Mouse (Mus musculus): ENCODE measurements around the gene Fbxl16. TPM values are rescaled to one million over a fixed set of nuclear protein-coding genes. Genes with fewer than 3 reads are reported as not detected.

Gene Fbxl16
- polyA plus RNA-seq, 1 experiment: 5.7 TPM

DNA sequence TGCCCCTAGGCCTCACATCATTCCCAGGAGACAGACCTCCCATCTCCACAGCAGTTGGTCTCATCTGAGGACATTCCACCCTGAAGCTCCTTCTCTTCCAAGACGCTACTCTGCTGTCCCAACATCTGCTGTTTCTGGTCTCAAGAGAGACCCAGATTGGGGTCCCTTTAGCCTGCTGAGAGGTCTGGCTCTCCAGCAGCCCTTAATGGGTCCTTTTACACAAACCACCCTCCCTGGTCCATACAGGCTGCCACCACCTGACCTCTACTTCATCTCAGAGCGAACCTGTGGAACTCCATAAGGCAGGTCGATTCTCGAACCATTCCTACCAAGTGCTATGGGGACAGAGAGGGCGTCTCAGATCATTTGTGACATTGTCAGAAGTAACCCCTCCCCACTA, 857 bp upstream of the Fbxl16 start:
- Histone ChIP-seq H3K36me3 (ENCODE audit: control insufficient read depth, insufficient read depth) (no peaks in the 10 kb centered on the region), H3K27me3 (ENCODE audit: control insufficient read depth, insufficient read depth, insufficient read length) (no peaks in the 10 kb centered on the region), H3K4me3 (ENCODE audit: insufficient read depth, poor library complexity, severe bottlenecking) (no peak overlapping the region), H3K79me2 (ENCODE audit: control insufficient read depth, insufficient read depth) (no peaks in the 10 kb centered on the region), H3ac (ENCODE audit: control insufficient read depth, insufficient read length, low read depth) (no peak overlapping the region), H3K79me3 (ENCODE audit: low read depth) (no peaks in the 10 kb centered on the region)
- no peak for TF ChIP-seq USF1 (IDR thresholded peaks at IDR 0.05; ENCODE audit: low read depth)
- TF ChIP-seq CTCF (IDR thresholded peaks at IDR 0.05; ENCODE audit: control insufficient read depth, insufficient read depth, insufficient read length): no peak
- no peak for TF ChIP-seq FOSL1 (IDR thresholded peaks at IDR 0.05; ENCODE audit: insufficient read depth, low read length, poor library complexity, severe bottlenecking)
- TF ChIP-seq CEBPB (IDR thresholded peaks at IDR 0.05; ENCODE audit: low read depth): no peak
- TF ChIP-seq MYOG (IDR thresholded peaks at IDR 0.05; ENCODE audit: control insufficient read depth, extremely low read depth, insufficient read length): no peak
- no peak for TF ChIP-seq MAX (IDR thresholded peaks at IDR 0.05)
- no peak for TF ChIP-seq MYOD1 (IDR thresholded peaks at IDR 0.05; ENCODE audit: control insufficient read depth, insufficient read length, low read depth)

DNA sequence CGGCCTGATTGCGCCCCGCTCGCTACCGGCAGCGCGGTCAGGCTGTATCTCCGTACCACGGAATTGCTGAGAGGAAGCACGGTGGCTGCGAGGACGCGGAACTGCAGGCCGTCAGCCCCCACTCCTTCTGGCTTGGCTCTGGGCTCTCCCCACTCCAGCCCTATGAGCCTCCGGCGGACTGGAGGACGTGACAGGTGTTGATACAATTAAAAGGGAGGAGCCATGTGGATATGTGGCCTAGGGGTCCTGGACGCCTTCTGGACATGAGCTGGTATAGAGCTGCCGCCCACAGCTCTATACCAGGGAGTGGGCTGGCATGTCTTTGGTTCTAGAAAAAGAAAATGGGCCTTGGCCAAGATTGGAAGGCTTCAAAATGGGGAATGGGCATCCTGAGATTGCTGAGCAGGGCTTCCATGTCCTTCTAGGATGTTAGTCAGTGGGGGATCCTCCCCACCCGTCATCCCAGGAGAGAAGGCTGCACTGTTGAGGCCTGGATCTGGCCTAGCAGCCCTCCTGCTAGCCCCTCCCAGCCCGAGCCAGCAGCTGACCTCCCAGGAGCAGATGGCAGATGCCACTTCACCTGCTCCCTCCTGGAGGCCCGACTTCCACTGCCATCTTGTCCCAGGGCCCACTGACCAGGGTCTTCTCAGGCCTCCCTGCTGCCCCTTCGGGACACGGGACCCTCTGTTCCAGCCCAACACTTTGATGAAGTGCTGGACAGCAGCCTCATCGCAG, 888 bp downstream of the Fbxl16 start:
- Histone ChIP-seq H3ac (ENCODE audit: control insufficient read depth, insufficient read length, low read depth) (peak overlapping the region; percentile 76), H3K79me2 (ENCODE audit: control insufficient read depth, insufficient read depth) (no peaks in the 10 kb centered on the region), H3K79me3 (ENCODE audit: low read depth) (no peaks in the 10 kb centered on the region), H3K27me3 (ENCODE audit: control insufficient read depth, insufficient read depth, insufficient read length) (no peaks in the 10 kb centered on the region), H3K36me3 (ENCODE audit: control insufficient read depth, insufficient read depth) (no peaks in the 10 kb centered on the region), H3K4me3 (ENCODE audit: insufficient read depth, poor library complexity, severe bottlenecking) (peak overlapping the region; percentile 43)
- TF ChIP-seq CEBPB (IDR thresholded peaks at IDR 0.05; ENCODE audit: low read depth) (no peak), CTCF (IDR thresholded peaks at IDR 0.05; ENCODE audit: control insufficient read depth, insufficient read depth, insufficient read length) (no peak), FOSL1 (IDR thresholded peaks at IDR 0.05; ENCODE audit: insufficient read depth, low read length, poor library complexity, severe bottlenecking) (no peak), MAX (IDR thresholded peaks at IDR 0.05) (no peak), USF1 (IDR thresholded peaks at IDR 0.05; ENCODE audit: low read depth) (no peak), MYOG (IDR thresholded peaks at IDR 0.05; ENCODE audit: control insufficient read depth, extremely low read depth, insufficient read length) (no peak), MYOD1 (IDR thresholded peaks at IDR 0.05; ENCODE audit: control insufficient read depth, insufficient read length, low read depth) (no peak)

DNA sequence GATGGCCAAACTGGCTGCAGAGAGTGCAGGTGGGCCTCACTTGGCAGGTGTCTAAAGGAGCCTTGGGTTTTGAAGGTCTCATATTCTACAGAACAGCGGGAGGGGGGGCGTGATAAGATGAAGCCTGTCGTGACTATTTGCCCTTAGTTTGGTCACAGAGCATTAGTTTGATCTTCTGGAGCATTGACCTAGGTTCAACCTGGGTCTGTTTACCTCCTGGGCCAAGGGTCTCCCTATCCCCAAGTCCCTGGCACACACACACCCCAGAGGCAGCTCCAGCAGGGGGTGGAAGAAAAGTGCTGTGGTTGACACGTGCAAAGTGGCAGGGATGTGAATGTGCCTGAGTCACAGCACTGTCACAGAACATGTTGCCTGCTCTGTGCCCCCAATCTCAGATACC, 2.0 kb downstream of the Fbxl16 start:
- no peak overlapping the region for H3K4me3 ChIP-seq (ENCODE audit: insufficient read depth, poor library complexity, severe bottlenecking)
- TF ChIP-seq CEBPB (IDR thresholded peaks at IDR 0.05; ENCODE audit: low read depth) (no peak), USF1 (IDR thresholded peaks at IDR 0.05; ENCODE audit: low read depth) (no peak), CTCF (IDR thresholded peaks at IDR 0.05; ENCODE audit: control insufficient read depth, insufficient read depth, insufficient read length) (no peak), MAX (IDR thresholded peaks at IDR 0.05) (no peak), MYOG (IDR thresholded peaks at IDR 0.05; ENCODE audit: control insufficient read depth, extremely low read depth, insufficient read length) (no peak), FOSL1 (IDR thresholded peaks at IDR 0.05; ENCODE audit: insufficient read depth, low read length, poor library complexity, severe bottlenecking) (no peak), MYOD1 (IDR thresholded peaks at IDR 0.05; ENCODE audit: control insufficient read depth, insufficient read length, low read depth) (no peak)
- H3K27me3 ChIP-seq (ENCODE audit: control insufficient read depth, insufficient read depth, insufficient read length): no peaks in the 10 kb centered on the region
- no peaks in the 10 kb centered on the region for H3K79me2 ChIP-seq (ENCODE audit: control insufficient read depth, insufficient read depth)
- H3ac ChIP-seq (ENCODE audit: control insufficient read depth, insufficient read length, low read depth): no peak overlapping the region
- no peaks in the 10 kb centered on the region for H3K36me3 ChIP-seq (ENCODE audit: control insufficient read depth, insufficient read depth)
- H3K79me3 ChIP-seq (ENCODE audit: low read depth): no peaks in the 10 kb centered on the region

DNA sequence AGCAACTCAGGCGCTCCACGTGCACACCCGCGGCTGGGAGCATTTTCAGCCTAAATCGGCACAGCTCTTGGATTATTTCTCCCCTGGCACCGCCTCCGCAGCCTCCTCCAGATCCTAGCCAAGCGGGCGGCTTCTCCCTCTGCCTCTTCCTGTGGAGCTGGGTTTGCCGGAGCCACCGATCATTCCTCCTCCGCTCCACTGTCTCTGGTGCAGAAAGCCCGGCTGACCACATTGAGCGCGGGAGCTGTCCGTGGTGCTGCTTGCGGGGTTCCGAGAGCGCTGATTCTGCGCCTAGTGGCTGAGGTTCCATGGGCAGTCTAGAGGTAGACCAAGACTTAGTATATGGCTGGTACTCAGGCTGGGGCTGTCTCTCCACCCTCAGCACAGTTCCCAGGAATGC, 4.6 kb downstream of the Fbxl16 start:
- no peaks in the 10 kb centered on the region for H3K79me3 ChIP-seq (ENCODE audit: low read depth)
- H3K36me3 ChIP-seq (ENCODE audit: control insufficient read depth, insufficient read depth): no peaks in the 10 kb centered on the region
- no peaks in the 10 kb centered on the region for H3K27me3 ChIP-seq (ENCODE audit: control insufficient read depth, insufficient read depth, insufficient read length)
- TF ChIP-seq MAX (IDR thresholded peaks at IDR 0.05): peak; percentile 68
- TF ChIP-seq CTCF (IDR thresholded peaks at IDR 0.05; ENCODE audit: control insufficient read depth, insufficient read depth, insufficient read length): no peak
- H3K79me2 ChIP-seq (ENCODE audit: control insufficient read depth, insufficient read depth): no peaks in the 10 kb centered on the region
- no peak overlapping the region for H3ac ChIP-seq (ENCODE audit: control insufficient read depth, insufficient read length, low read depth)
- no peak overlapping the region for H3K4me3 ChIP-seq (ENCODE audit: insufficient read depth, poor library complexity, severe bottlenecking)

DNA sequence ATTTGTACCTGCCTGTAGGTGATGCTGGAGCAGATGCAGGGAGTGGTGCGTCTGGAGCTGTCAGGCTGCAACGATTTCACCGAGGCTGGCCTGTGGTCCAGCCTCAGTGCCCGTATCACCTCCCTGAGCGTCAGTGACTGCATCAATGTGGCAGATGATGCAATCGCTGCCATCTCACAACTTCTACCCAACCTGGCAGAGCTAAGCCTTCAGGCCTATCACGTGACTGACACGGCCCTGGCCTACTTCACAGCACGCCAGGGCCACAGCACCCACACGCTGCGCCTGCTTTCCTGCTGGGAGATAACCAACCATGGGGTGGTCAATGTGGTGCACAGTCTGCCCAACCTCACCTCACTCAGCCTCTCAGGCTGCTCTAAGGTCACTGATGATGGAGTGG, 8.8 kb downstream of the Fbxl16 start:
- no peak overlapping the region for H3K4me3 ChIP-seq (ENCODE audit: insufficient read depth, poor library complexity, severe bottlenecking)
- H3K79me2 ChIP-seq (ENCODE audit: control insufficient read depth, insufficient read depth): no peaks in the 10 kb centered on the region
- no peaks in the 10 kb centered on the region for H3K36me3 ChIP-seq (ENCODE audit: control insufficient read depth, insufficient read depth)
- no peaks in the 10 kb centered on the region for H3K27me3 ChIP-seq (ENCODE audit: control insufficient read depth, insufficient read depth, insufficient read length)
- no peaks in the 10 kb centered on the region for H3K79me3 ChIP-seq (ENCODE audit: low read depth)
- H3ac ChIP-seq (ENCODE audit: control insufficient read depth, insufficient read length, low read depth): no peak overlapping the region
- TF ChIP-seq MAX (IDR thresholded peaks at IDR 0.05) (no peak), CEBPB (IDR thresholded peaks at IDR 0.05; ENCODE audit: low read depth) (no peak), MYOD1 (IDR thresholded peaks at IDR 0.05; ENCODE audit: control insufficient read depth, insufficient read length, low read depth) (no peak), MYOG (IDR thresholded peaks at IDR 0.05; ENCODE audit: control insufficient read depth, extremely low read depth, insufficient read length) (no peak), FOSL1 (IDR thresholded peaks at IDR 0.05; ENCODE audit: insufficient read depth, low read length, poor library complexity, severe bottlenecking) (no peak), USF1 (IDR thresholded peaks at IDR 0.05; ENCODE audit: low read depth) (no peak), CTCF (IDR thresholded peaks at IDR 0.05; ENCODE audit: control insufficient read depth, insufficient read depth, insufficient read length) (no peak)

Data from C2C12 (cell line).